Mouse (Mus musculus) intestine, postnatal 0 days (tissue): ENCODE measurements around the gene Cep170b. TPM values are rescaled to one million over a fixed set of nuclear protein-coding genes. Genes with fewer than 3 reads are reported as not detected.

Source experiments
- ATAC-seq: fragments of 200-750 bp; cut with Nextera tagmentation; 2 replicates; pipeline ENCODE4 v1.8.0; 2017; ENCODE audit warnings: mild to moderate bottlenecking, moderate TSS enrichment, moderate library complexity
- H3K27ac ChIP-seq: fragments of 300-500 bp; sonication (generic); 2 replicates; pipeline ENCODE4 v1.5.1; 2014; ENCODE audit warnings: mild to moderate bottlenecking, low read depth, low read length, moderate library complexity
- H3K27me3 ChIP-seq: fragments of 300-500 bp; sonication (generic); replicated peaks from 2 replicates; pipeline ENCODE4 v1.6.1; 2014; ENCODE audit warnings: low read length, mixed read lengths; ENCODE audit not compliant: control insufficient read depth, insufficient read depth
- H3K36me3 ChIP-seq: fragments of 300-500 bp; sonication (generic); 2 replicates; pipeline ENCODE4 v1.6.1; 2014; ENCODE audit warnings: mild to moderate bottlenecking, moderate library complexity; ENCODE audit not compliant: control insufficient read depth, insufficient read depth
- H3K4me1 ChIP-seq: fragments of 300-500 bp; sonication (generic); replicated peaks from 2 replicates; pipeline ENCODE4 v1.6.1; 2014; ENCODE audit warnings: antibody characterized with exemption, low read length, mixed read lengths; ENCODE audit not compliant: control insufficient read depth, insufficient read depth
- H3K4me2 ChIP-seq: fragments of 300-500 bp; sonication (generic); replicated peaks from 2 replicates; pipeline ENCODE4 v1.6.1; 2014; ENCODE audit warnings: low read depth, mild to moderate bottlenecking, moderate library complexity
- H3K4me3 ChIP-seq: fragments of 300-500 bp; sonication (generic); 2 replicates; pipeline ENCODE4 v1.5.1; 2014; ENCODE audit warnings: low read depth, low read length
- H3K9ac ChIP-seq: fragments of 300-500 bp; sonication (generic); 2 replicates; pipeline ENCODE4 v1.6.1; 2014; ENCODE audit warnings: mild to moderate bottlenecking, low read depth, low read length
- H3K9me3 ChIP-seq: fragments of 300-500 bp; sonication (generic); 2 replicates; pipeline ENCODE4 v1.6.1; 2016; ENCODE audit warnings: mixed run types; ENCODE audit not compliant: control insufficient read depth
- CTCF ChIP-seq: sonication (generic); IDR thresholded peaks from 2 replicates; pipeline ENCODE4 v1.5.1; 2016; ENCODE audit warnings: low read depth, mild to moderate bottlenecking, control low read depth, antibody characterized with exemption, moderate library complexity
- WGBS: fragments of 180-500 bp; shearing (Covaris S2); extraction: QIAGEN DNeasy Blood & Tissue Kit; methylation state at CpG from one replicate; pipeline ENCODE4 v1.1.7; 2014; 5-methylcytosine and 5-hydroxymethylcytosine counted together
- polyA plus RNA-seq: library from polyadenylated mRNA; unstranded; fragments of >200 nt; fragmentation: Nextera tagmentation; extraction: Ambion mirVana; gene quantifications from 2 replicates; pipeline ENCODE4 v1.2.1, GENCODE M21; 2015

Gene Cep170b
- polyA plus RNA-seq, 1 experiment from 2014 or later: 12.7 TPM

DNA sequence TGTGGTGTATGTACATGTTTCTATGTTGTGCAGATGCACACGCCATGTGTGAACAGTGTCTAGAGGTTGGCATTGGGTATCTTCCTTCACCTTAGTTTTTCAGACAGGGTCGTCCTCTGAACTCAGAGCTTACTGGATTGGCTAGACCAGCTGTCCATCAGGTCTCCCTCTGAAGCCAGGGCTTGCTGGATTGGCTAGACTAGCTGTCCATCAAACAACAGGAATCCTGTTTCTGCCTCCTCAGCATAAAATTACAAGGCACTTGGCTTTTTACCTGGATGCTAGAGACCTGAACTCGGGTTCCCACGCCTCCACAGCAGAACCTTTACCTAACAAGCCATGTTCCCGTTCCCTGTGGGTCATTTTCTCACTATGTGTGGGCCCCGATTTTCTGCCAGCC lies 48.8 kb downstream of the Cep170b start:
- H3K4me3 ChIP-seq: no peak overlapping the region
- no peaks in the 10 kb centered on the region for H3K4me1 ChIP-seq
- no peak overlapping the region for H3K27ac ChIP-seq
- no peak for ATAC-seq
- no peaks in the 10 kb centered on the region for H3K27me3 ChIP-seq
- no peaks in the 10 kb centered on the region for H3K36me3 ChIP-seq
- TF ChIP-seq CTCF: no peak
- WGBS: 87% methylated on average over 6 of the region's 6 CpGs
- no peak overlapping the region for H3K4me2 ChIP-seq
- H3K9me3 ChIP-seq: no peaks in the 10 kb centered on the region
- H3K9ac ChIP-seq: no peak overlapping the region

- Histone ChIP-seq H3K4me3 (no peak overlapping the region), H3K4me2 (no peak overlapping the region), H3K36me3 (no peaks in the 10 kb centered on the region), H3K9me3 (no peaks in the 10 kb centered on the region), H3K27me3 (no peaks in the 10 kb centered on the region), H3K27ac (no peak overlapping the region), H3K4me1 (no peaks in the 10 kb centered on the region), H3K9ac (no peak overlapping the region)
- 70% methylated on average over 2 of the region's 2 CpGs for WGBS
- ATAC-seq: no peak
- TF ChIP-seq CTCF: no peak
These were observed 49.5 kb downstream of the Cep170b start for GRCm38 (mm10) chr12:112769751-112770150.

GRCm38 (mm10) chr12:112770396-112770795 lies 50.1 kb downstream of the Cep170b start:
- no peak for ATAC-seq
- Histone ChIP-seq H3K4me1 (no peaks in the 10 kb centered on the region), H3K36me3 (no peaks in the 10 kb centered on the region), H3K27me3 (no peaks in the 10 kb centered on the region), H3K4me3 (no peak overlapping the region), H3K9ac (no peak overlapping the region), H3K27ac (no peak overlapping the region), H3K4me2 (no peak overlapping the region), H3K9me3 (no peaks in the 10 kb centered on the region)
- TF ChIP-seq CTCF: no peak
- WGBS: 83% methylated on average over 4 of the region's 4 CpGs

DNA sequence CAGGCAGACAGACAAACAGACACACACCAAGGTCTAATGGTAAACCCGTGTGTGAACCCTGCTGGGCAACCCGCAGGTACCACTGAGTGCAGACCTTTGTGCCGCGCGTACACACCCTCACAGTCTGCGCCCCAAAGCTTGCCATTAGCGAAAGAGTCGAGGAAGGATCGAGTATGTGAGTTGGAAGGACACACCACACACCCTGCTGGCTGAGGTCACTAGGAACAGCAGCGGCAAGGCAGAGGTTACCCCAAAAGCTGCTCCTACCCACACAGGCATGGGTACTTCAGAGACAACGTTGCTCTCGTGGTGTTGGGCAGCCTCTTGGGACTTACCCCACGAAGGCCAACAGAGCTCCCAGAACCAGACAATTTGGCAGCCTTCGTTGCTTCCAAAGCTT lies 52.1 kb downstream of the Cep170b start:
- no peak overlapping the region for H3K27ac ChIP-seq
- no peak overlapping the region for H3K4me2 ChIP-seq
- ATAC-seq: no peak
- H3K36me3 ChIP-seq: no peaks in the 10 kb centered on the region
- H3K27me3 ChIP-seq: no peaks in the 10 kb centered on the region
- no peaks in the 10 kb centered on the region for H3K4me1 ChIP-seq
- H3K9me3 ChIP-seq: no peaks in the 10 kb centered on the region
- 88% methylated on average over 14 of the region's 14 CpGs for WGBS
- no peak for TF ChIP-seq CTCF
- H3K9ac ChIP-seq: no peak overlapping the region
- no peak overlapping the region for H3K4me3 ChIP-seq

GRCm38 (mm10) chr12:112773366-112773765 lies 53.1 kb downstream of the Cep170b start:
- H3K9ac ChIP-seq: no peak overlapping the region
- H3K4me2 ChIP-seq: 0 out of 2 replicates have a peak overlapping the region, but pooled peaks have one; percentile 3
- no peak for TF ChIP-seq CTCF
- no peaks in the 10 kb centered on the region for H3K4me1 ChIP-seq
- H3K4me3 ChIP-seq: no peak overlapping the region
- ATAC-seq: no peak
- no peaks in the 10 kb centered on the region for H3K36me3 ChIP-seq
- no peaks in the 10 kb centered on the region for H3K27me3 ChIP-seq
- WGBS: 19% methylated on average over 9 of the region's 9 CpGs
- no peak overlapping the region for H3K27ac ChIP-seq
- no peaks in the 10 kb centered on the region for H3K9me3 ChIP-seq

DNA sequence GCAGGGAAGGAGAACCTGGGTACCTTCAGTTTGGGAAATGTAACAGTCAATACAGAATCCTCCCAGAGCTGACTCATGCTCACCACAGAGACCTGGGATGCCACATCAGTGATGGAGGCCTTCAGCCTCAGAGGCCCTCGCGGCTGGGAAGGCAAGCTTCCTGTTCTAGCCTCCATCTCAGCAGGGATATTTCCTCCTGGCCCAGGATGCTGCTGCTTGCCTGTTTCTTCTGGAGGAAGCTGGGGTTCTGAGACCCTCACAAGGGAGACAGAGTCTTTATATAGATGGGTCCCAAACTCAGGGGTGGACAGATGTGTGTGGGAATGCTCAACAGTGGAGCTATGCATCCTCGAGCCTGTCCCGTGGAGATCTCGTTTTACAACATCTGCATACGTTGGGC lies 53.8 kb downstream of the Cep170b start:
- Histone ChIP-seq H3K4me2 (no peak overlapping the region), H3K4me1 (no peaks in the 10 kb centered on the region), H3K27ac (no peak overlapping the region), H3K4me3 (no peak overlapping the region), H3K36me3 (no peaks in the 10 kb centered on the region), H3K9me3 (no peaks in the 10 kb centered on the region), H3K27me3 (no peaks in the 10 kb centered on the region), H3K9ac (no peak overlapping the region)
- ATAC-seq: no peak
- 78% methylated on average over 6 of the region's 6 CpGs for WGBS
- no peak for TF ChIP-seq CTCF

DNA sequence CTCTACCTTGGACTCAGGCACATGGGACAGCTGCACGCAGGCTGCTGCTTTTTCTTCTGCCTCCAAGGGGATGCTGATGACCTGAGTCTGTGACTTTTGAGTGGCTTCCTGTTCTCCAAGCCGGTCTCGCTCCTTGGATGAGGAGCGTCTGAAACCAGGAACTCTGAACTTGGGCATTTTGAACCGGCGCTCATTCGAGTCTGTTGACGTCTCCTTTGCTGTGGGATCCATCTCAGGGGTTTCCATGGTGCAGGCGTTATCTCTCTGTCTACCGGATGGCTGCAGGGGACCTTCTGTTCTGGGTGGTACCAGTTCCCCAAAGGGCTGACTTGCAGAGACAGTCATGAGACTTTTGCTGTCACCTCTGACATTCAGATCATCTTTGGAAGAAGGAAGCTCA lies 54.2 kb downstream of the Cep170b start:
- no peak for TF ChIP-seq CTCF
- Histone ChIP-seq H3K9ac (no peak overlapping the region), H3K27me3 (no peaks in the 10 kb centered on the region), H3K36me3 (no peaks in the 10 kb centered on the region), H3K4me2 (no peak overlapping the region), H3K27ac (no peak overlapping the region), H3K4me1 (no peaks in the 10 kb centered on the region), H3K4me3 (no peak overlapping the region), H3K9me3 (no peaks in the 10 kb centered on the region)
- ATAC-seq: no peak
- WGBS: 92% methylated on average over 10 of the region's 10 CpGs
